Comparison of ENCODE assay signal across 21 mouse cellular contexts in the genomic region with DNA sequence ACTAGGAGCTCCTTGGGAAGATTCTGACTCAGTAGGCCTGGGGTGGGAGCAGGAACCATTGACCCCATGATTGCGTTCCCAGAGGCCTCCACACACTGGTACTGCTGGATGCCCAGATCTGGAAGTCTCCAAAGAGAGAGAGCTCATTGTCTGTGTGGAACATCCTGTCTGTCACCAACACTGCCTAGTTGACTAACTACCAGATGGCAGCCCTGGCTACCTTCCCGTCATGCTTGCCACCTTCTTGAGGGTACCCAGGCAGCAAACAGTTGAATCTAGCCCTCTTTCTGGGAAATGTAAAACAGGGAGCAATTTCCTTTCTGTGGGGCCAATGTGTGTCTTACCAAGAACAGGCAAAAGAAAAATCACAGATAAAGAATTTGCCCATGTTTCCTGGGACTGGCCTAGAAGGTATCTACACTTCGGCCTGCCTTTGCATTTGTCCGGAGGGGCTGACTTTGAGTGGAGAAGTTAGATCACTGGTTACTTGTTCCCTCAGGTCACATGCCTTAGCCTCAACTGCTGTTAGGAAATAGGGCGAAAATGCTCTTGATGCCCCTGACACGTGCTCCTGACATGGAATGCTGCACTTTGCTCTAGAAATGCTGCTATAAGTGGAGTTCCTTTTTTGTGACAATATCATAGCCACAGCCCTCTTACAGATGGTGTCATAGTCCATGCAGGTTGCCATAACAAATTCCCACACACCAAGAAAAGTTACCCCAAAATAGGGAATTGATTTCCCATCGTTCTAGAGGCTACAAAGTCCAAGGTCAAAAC. TPM values are rescaled to one million over a fixed set of nuclear protein-coding genes. Genes with fewer than 3 reads are reported as not detected.
DNase-seq lines count a peak whose midpoint lies in the region; ATAC-seq and TF ChIP-seq lines count a peak whose summit lies in the region.
"Had no signal": no experiment of that assay in that cellular context is flagged by ENCODE, and none has a peak within 500 bp of the region (broad histone marks: within the 10 kb centered on the region; RNA-seq: fewer than 3 reads in every experiment).

No protein-coding gene starts in this region.

- H3K9me3 ChIP-seq in intestine, postnatal 0 days (ENCODE audit: control insufficient read depth), result no peaks in the 10 kb centered on the region
- no peaks in the 10 kb centered on the region for H3K9me3 ChIP-seq in intestine, embryonic 16.5 days (ENCODE audit: control insufficient read depth, low read length)
- H3K9me3 ChIP-seq: embryonic facial prominence, embryonic 13.5 days; forebrain, embryonic 10.5 days; G1E; heart, embryonic 13.5 days; hindbrain, embryonic 10.5 days; intestine, embryonic 15.5 days; limb, embryonic 12.5 days; lung, embryonic 15.5 days; midbrain, embryonic 12.5 days had no signal

- WGBS in intestine, postnatal 0 days, result 74% methylated on average over 7 of the region's 7 CpGs
- 86% methylated on average over 7 of the region's 7 CpGs for WGBS in intestine, embryonic 16.5 days

- H3K4me2 ChIP-seq in intestine, postnatal 0 days (replicated peaks; ENCODE audit: low read depth), result no peak overlapping the region
- no peak overlapping the region for H3K4me2 ChIP-seq in intestine, embryonic 16.5 days (ENCODE audit: low read depth, low read length)
- H3K4me2 ChIP-seq: embryonic facial prominence, embryonic 13.5 days; heart, embryonic 13.5 days; intestine, embryonic 15.5 days; limb, embryonic 12.5 days; lung, embryonic 15.5 days; midbrain, embryonic 12.5 days had no signal

- TF ChIP-seq CTCF in intestine, postnatal 0 days (IDR thresholded peaks at IDR 0.05; ENCODE audit: low read depth), result no peak

- peaks cover 25% of the 10 kb centered on the region for H3K4me1 ChIP-seq in intestine, postnatal 0 days (replicated peaks; ENCODE audit: control insufficient read depth, insufficient read depth, low read length)
- H3K4me1 ChIP-seq in intestine, embryonic 16.5 days (ENCODE audit: control insufficient read depth, insufficient read depth, low read length), result peaks cover 24% of the 10 kb centered on the region

- no peak for ATAC-seq in intestine, postnatal 0 days
- no peak for ATAC-seq in intestine, embryonic 16.5 days
- ATAC-seq in granulocyte monocyte progenitor cell, adult 5-6 weeks (replicated peaks; ENCODE audit: poor library complexity, severe bottlenecking), result no peak
- ATAC-seq: intestine, embryonic 15.5 days had no signal

- H3K36me3 ChIP-seq in intestine, postnatal 0 days (ENCODE audit: control insufficient read depth, insufficient read depth), result peaks cover 7% of the 10 kb centered on the region
- H3K36me3 ChIP-seq in intestine, embryonic 16.5 days (ENCODE audit: control insufficient read depth, insufficient read depth, low read length), result peaks cover 2% of the 10 kb centered on the region; the same call in 1 of the 2 replicates
- H3K36me3 ChIP-seq: embryonic facial prominence, embryonic 13.5 days; forebrain, embryonic 10.5 days; heart, embryonic 13.5 days; hindbrain, embryonic 10.5 days; intestine, embryonic 15.5 days; limb, embryonic 12.5 days; lung, embryonic 15.5 days; midbrain, embryonic 12.5 days had no signal

- H3K27ac ChIP-seq in intestine, postnatal 0 days (ENCODE audit: low read depth, low read length), result peak overlapping the region; percentile 62
- no peak overlapping the region for H3K27ac ChIP-seq in intestine, embryonic 16.5 days (ENCODE audit: low read length)
- H3K27ac ChIP-seq: embryonic facial prominence, embryonic 13.5 days; forebrain, embryonic 10.5 days; heart, embryonic 13.5 days; hindbrain, embryonic 10.5 days; intestine, embryonic 15.5 days; limb, embryonic 12.5 days; lung, embryonic 15.5 days; midbrain, embryonic 12.5 days had no signal

- no peak overlapping the region for H3K4me3 ChIP-seq in intestine, postnatal 0 days (ENCODE audit: low read depth, low read length)
- no peak overlapping the region for H3K4me3 ChIP-seq in intestine, embryonic 16.5 days (ENCODE audit: low read length)
- H3K4me3 ChIP-seq: embryonic facial prominence, embryonic 13.5 days; forebrain, embryonic 10.5 days; heart, embryonic 13.5 days; hindbrain, embryonic 10.5 days; intestine, embryonic 15.5 days; limb, embryonic 12.5 days; lung, embryonic 15.5 days; midbrain, embryonic 12.5 days had no signal

- no peaks in the 10 kb centered on the region for H3K27me3 ChIP-seq in intestine, postnatal 0 days (replicated peaks; ENCODE audit: control insufficient read depth, insufficient read depth, low read length)
- H3K27me3 ChIP-seq in intestine, embryonic 16.5 days (replicated peaks; ENCODE audit: control insufficient read depth, insufficient read depth, low read length), result no peaks in the 10 kb centered on the region
- H3K27me3 ChIP-seq: intestine, embryonic 15.5 days; limb, embryonic 12.5 days; lung, embryonic 15.5 days; midbrain, embryonic 12.5 days had no signal

- DNase-seq in frontal cortex, postnatal 36 days (ENCODE audit: low spot score in 2 of 2), result peak; percentile 57 to 60
- peak; percentile 43 to 51 for DNase-seq in layer of hippocampus, postnatal 10 days (ENCODE audit: low spot score in 2 of 2)
- peak; percentile 51 for DNase-seq in right cerebral cortex, postnatal 14 days
- no peak for DNase-seq in gastrocnemius, postnatal 14 days
- DNase-seq: adrenal gland, postnatal 10 days; cerebellum, postnatal 36 days; gastrocnemius, postnatal 25 days; kidney, postnatal 36 days; thymus, adult 18-20 months had no signal

- H3K9ac ChIP-seq in intestine, postnatal 0 days (ENCODE audit: low read depth, low read length), result no peak overlapping the region
- H3K9ac ChIP-seq in intestine, embryonic 16.5 days (ENCODE audit: low read depth, low read length), result no peak overlapping the region
- H3K9ac ChIP-seq: embryonic facial prominence, embryonic 13.5 days; heart, embryonic 13.5 days; intestine, embryonic 15.5 days; limb, embryonic 12.5 days; lung, embryonic 15.5 days; midbrain, embryonic 12.5 days had no signal

- intact Hi-C loops in gastrocnemius, postnatal 14 days (cut with DNase I; ENCODE audit: low total_unique reads), result no loop called here

RNA-seq across cellular contexts. Expression of gene Fhdc1, which starts 40.6 kb away (rescaled TPM):
- polyA plus RNA-seq in intestine, postnatal 0 days (2015; fragmentation: Nextera tagmentation; extraction: Ambion mirVana), result 9.8 and 10.8 TPM in 2 replicates
- polyA plus RNA-seq in intestine, embryonic 16.5 days (2015; fragmentation: Nextera tagmentation; extraction: Ambion mirVana), result 6.6 and 8.8 TPM in 2 replicates
- 1 to 10 TPM; 2.0 to 2.3 TPM for total RNA-seq in layer of hippocampus, postnatal 10 days (2021)
- total RNA-seq in gastrocnemius, postnatal 14 days (2021), result under 1 TPM; 0.24 to 0.55 TPM
- not detected in 2 replicates for total RNA-seq in granulocyte monocyte progenitor cell, adult 5-6 weeks (2014; fragmentation: Nextera tagmentation)
- 0.30 TPM in 1 of 2 replicates, not detected in the other for total RNA-seq in granulocyte monocyte progenitor cell, adult 5-6 weeks (2017)
